Mouse (Mus musculus) ES-E14 (cell line): ENCODE results near the gene Nod1.

Source experiments
- MAFK ChIP-seq: IDR thresholded peaks from 2 replicates; pipeline ENCODE4 v1.6.1; 2014; ENCODE audit warnings: mild to moderate bottlenecking, low read depth, low read length, inconsistent platforms; ENCODE audit not compliant: insufficient read depth
- ZC3H11A ChIP-seq: IDR thresholded peaks from 2 replicates; pipeline ENCODE4 v1.6.1; 2012; ENCODE audit warnings: low read depth, mild to moderate bottlenecking, inconsistent platforms, low read length, borderline replicate concordance
- ZNF384 ChIP-seq: IDR thresholded peaks from 2 replicates; pipeline ENCODE4 v1.6.1; 2012; ENCODE audit warnings: low read depth, low read length, inconsistent platforms

GRCm38 (mm10) chr6:54957655-54958054 lies 14.8 kb downstream of the Nod1 start:
- TF ChIP-seq MAFK, result no peak
- TF ChIP-seq ZC3H11A, result no peak
- no peak for TF ChIP-seq ZNF384
